Mouse (Mus musculus): Measurements from ENCODE around the gene Txndc16. TPM values are rescaled to one million over a fixed set of nuclear protein-coding genes. Genes with fewer than 3 reads are reported as not detected.

Gene Txndc16
- polyA plus RNA-seq, 1 experiment, result 42.3 TPM

DNA sequence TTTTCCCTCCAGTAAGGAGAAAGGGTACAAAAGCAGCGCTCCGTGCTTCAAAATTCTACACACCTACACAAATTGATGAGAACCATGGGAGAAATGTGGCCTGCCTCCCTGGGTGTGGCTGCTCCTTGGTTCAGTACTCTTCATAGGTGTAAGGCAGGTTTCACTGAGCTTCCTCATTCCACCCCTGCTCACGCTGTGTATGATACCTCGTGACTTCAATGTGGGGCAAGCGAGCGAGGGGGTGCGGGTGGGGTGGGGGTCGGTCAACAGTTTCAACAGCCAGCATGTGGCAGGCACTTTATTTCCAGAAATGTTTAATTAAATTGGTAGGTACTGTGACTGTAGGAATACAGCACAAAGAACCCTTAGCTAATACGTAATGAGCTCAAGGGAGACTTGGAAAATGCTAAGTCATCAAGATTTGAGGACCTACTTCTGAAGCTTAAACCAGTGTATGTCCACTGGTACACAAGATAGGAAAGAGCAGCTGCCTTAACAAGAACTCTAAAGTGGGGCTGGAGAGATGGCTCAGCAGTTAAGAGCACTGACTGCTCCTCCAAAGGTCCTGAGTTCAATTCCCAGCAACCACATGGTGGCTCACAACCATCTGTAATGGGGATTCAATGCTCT lies 3.3 kb downstream of the Txndc16 start:
- Histone ChIP-seq H3K27ac (ENCODE audit: insufficient read depth, low read length) (no peak overlapping the region), H3K4me1 (ENCODE audit: control insufficient read depth, insufficient read depth, low read length) (peaks cover 5% of the 10 kb centered on the region; the same call in 1 of the 2 replicates), H3K4me3 (ENCODE audit: insufficient read depth, low read length) (no peak overlapping the region)
- no peak for TF ChIP-seq CTCF (IDR thresholded peaks at IDR 0.05; ENCODE audit: extremely low read depth, insufficient read depth, low read length)

GRCm38 (mm10) chr14:45211431-45211830 lies 8.7 kb downstream of the Txndc16 start:
- Histone ChIP-seq H3K4me3 (ENCODE audit: insufficient read depth, low read length) (no peak overlapping the region), H3K4me1 (ENCODE audit: control insufficient read depth, insufficient read depth, low read length) (0 out of 2 replicates have a peak, but pooled peaks cover 1% of the 10 kb centered on the region), H3K27ac (ENCODE audit: insufficient read depth, low read length) (no peak overlapping the region)
- no peak for TF ChIP-seq POLR2A (IDR thresholded peaks at IDR 0.05; ENCODE audit: extremely low read depth, insufficient read depth, low read length)
- TF ChIP-seq CTCF (IDR thresholded peaks at IDR 0.05; ENCODE audit: extremely low read depth, insufficient read depth, low read length), result no peak

- Histone ChIP-seq H3K27ac (ENCODE audit: insufficient read depth, low read length) (no peak overlapping the region), H3K4me3 (ENCODE audit: insufficient read depth, low read length) (no peak overlapping the region), H3K4me1 (ENCODE audit: control insufficient read depth, insufficient read depth, low read length) (0 out of 2 replicates have a peak, but pooled peaks cover 1% of the 10 kb centered on the region)
- TF ChIP-seq POLR2A (IDR thresholded peaks at IDR 0.05; ENCODE audit: extremely low read depth, insufficient read depth, low read length) (no peak), CTCF (IDR thresholded peaks at IDR 0.05; ENCODE audit: extremely low read depth, insufficient read depth, low read length) (no peak)
These were observed 9.4 kb downstream of the Txndc16 start for GRCm38 (mm10) chr14:45210683-45211082.

DNA sequence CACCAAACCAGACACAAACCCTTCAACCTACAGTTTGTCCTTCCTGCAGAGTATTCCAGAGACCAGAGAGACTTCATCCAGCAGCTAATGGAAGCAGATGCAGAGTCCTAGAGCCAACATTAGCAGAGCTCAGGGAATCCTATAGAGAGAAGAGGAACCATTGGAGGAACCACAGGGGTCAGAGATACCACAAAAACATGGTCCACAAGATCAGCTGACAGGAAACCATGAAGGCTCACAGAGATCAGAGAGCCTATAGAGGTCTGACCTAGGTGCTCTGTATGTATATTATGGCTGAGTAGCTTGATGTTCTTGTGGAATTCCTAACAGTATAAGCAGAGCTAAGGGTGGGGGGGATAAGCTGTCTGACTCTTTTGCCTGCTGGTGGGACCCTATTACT lies 19.5 kb downstream of the Txndc16 start:
- Histone ChIP-seq H3K4me1 (ENCODE audit: control insufficient read depth, insufficient read depth, low read length) (no peaks in the 10 kb centered on the region), H3K4me3 (ENCODE audit: insufficient read depth, low read length) (no peak overlapping the region), H3K27ac (ENCODE audit: insufficient read depth, low read length) (no peak overlapping the region)
- TF ChIP-seq CTCF (IDR thresholded peaks at IDR 0.05; ENCODE audit: extremely low read depth, insufficient read depth, low read length) (no peak), POLR2A (IDR thresholded peaks at IDR 0.05; ENCODE audit: extremely low read depth, insufficient read depth, low read length) (no peak)

DNA sequence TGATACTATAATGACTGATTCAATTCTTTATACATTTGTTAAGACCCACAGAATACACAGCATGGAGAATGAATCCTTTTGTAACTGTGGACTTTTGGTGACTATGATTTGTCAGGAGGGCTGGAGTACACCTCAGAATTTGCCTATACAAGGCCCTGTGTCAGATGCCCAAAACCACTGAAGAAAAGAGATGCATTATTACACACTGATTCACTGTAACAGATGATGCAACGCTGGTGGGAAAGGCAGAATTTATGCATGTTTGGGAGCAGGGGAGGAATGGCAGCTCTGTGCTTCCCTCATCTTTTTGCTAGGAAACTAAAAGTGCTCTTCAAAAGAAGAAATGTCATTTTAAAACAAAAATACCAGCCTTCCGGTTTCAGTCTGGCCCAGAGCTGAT lies 29.1 kb downstream of the Txndc16 start:
- peak overlapping the region; percentile 20; the same call in 1 of the 2 replicates for H3K27ac ChIP-seq (ENCODE audit: insufficient read depth, low read length)
- no peak for TF ChIP-seq POLR2A (IDR thresholded peaks at IDR 0.05; ENCODE audit: extremely low read depth, insufficient read depth, low read length)
- TF ChIP-seq CTCF (IDR thresholded peaks at IDR 0.05; ENCODE audit: extremely low read depth, insufficient read depth, low read length), result no peak
- H3K4me3 ChIP-seq (ENCODE audit: insufficient read depth, low read length), result no peak overlapping the region
- no peaks in the 10 kb centered on the region for H3K4me1 ChIP-seq (ENCODE audit: control insufficient read depth, insufficient read depth, low read length)

GRCm38 (mm10) chr14:45181611-45182010 lies 38.5 kb downstream of the Txndc16 start:
- no peak overlapping the region for H3K27ac ChIP-seq (ENCODE audit: insufficient read depth, low read length)
- H3K4me1 ChIP-seq (ENCODE audit: control insufficient read depth, insufficient read depth, low read length), result no peaks in the 10 kb centered on the region
- TF ChIP-seq POLR2A (IDR thresholded peaks at IDR 0.05; ENCODE audit: extremely low read depth, insufficient read depth, low read length) (no peak), CTCF (IDR thresholded peaks at IDR 0.05; ENCODE audit: extremely low read depth, insufficient read depth, low read length) (no peak)
- H3K4me3 ChIP-seq (ENCODE audit: insufficient read depth, low read length), result no peak overlapping the region

- H3K4me1 ChIP-seq (ENCODE audit: control insufficient read depth, insufficient read depth, low read length), result no peaks in the 10 kb centered on the region
- H3K4me3 ChIP-seq (ENCODE audit: insufficient read depth, low read length), result no peak overlapping the region
- no peak overlapping the region for H3K27ac ChIP-seq (ENCODE audit: insufficient read depth, low read length)
- TF ChIP-seq POLR2A (IDR thresholded peaks at IDR 0.05; ENCODE audit: extremely low read depth, insufficient read depth, low read length) (no peak), CTCF (IDR thresholded peaks at IDR 0.05; ENCODE audit: extremely low read depth, insufficient read depth, low read length) (no peak)
These were observed 40.5 kb downstream of the Txndc16 start for GRCm38 (mm10) chr14:45179606-45180005.

- Histone ChIP-seq H3K4me3 (ENCODE audit: insufficient read depth, low read length) (no peak overlapping the region), H3K4me1 (ENCODE audit: control insufficient read depth, insufficient read depth, low read length) (no peaks in the 10 kb centered on the region), H3K27ac (ENCODE audit: insufficient read depth, low read length) (no peak overlapping the region)
- no peak for TF ChIP-seq CTCF (IDR thresholded peaks at IDR 0.05; ENCODE audit: extremely low read depth, insufficient read depth, low read length)
- no peak for TF ChIP-seq POLR2A (IDR thresholded peaks at IDR 0.05; ENCODE audit: extremely low read depth, insufficient read depth, low read length)
These were observed 40.9 kb downstream of the Txndc16 start for GRCm38 (mm10) chr14:45179186-45179585.

DNA sequence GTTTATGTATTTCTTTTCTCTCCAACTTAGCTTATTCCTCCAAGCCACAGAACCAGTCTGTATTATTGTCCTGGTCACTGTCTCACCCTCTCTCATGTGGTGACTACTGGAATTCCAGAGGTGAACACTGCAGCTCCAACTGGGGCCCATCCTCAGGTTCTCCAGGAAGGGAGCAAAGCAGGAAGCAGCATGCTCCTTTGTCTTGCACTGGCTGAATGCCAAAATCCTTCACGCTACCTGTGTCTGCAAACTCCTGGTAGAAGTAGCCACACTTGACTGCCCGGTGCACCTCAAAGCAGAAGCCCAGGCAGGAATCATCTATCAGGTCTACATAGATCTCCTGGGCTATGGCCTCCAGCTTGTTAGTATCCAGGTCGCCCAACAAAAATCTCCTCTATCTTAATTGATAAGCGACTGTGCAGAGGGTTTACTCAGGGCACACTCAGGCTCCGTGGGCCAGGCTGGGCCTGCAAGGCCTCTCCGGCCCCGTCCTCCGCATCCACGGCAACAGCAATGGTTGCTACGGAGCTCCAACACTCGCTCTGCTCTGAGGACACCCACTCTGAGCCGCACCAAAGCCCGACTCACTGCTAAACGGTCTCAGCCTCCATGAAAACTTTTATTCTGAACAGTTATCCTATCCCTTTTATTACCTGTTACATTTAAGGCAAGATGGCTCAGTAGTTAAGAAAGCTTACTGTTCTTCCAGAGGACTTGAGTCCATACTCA lies 45.0 kb downstream of the Txndc16 start:
- Histone ChIP-seq H3K4me3 (ENCODE audit: insufficient read depth, low read length) (no peak overlapping the region), H3K4me1 (ENCODE audit: control insufficient read depth, insufficient read depth, low read length) (no peaks in the 10 kb centered on the region), H3K27ac (ENCODE audit: insufficient read depth, low read length) (no peak overlapping the region)
- TF ChIP-seq POLR2A (IDR thresholded peaks at IDR 0.05; ENCODE audit: extremely low read depth, insufficient read depth, low read length) (no peak), CTCF (IDR thresholded peaks at IDR 0.05; ENCODE audit: extremely low read depth, insufficient read depth, low read length) (no peak)

DNA sequence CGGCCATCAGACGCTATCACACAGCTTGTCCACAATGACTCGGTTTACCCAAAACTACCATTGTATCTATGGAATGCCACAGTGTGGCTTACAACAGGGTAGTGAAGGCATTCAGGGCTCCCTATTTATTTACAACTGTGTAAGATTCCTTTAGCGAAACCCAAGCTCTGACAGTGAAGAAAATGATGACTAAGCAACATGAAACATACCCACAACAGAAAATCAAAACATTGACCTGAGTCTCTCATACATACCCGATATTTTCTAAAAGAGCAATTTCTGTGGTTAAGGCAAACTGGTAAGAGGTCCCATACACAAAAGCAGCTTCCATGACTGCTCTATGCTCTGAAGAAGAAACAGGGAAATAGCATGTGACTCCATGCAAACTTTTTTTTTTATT lies 47.9 kb downstream of the Txndc16 start:
- H3K27ac ChIP-seq (ENCODE audit: insufficient read depth, low read length), result no peak overlapping the region
- H3K4me3 ChIP-seq (ENCODE audit: insufficient read depth, low read length), result no peak overlapping the region
- no peaks in the 10 kb centered on the region for H3K4me1 ChIP-seq (ENCODE audit: control insufficient read depth, insufficient read depth, low read length)
- no peak for TF ChIP-seq CTCF (IDR thresholded peaks at IDR 0.05; ENCODE audit: extremely low read depth, insufficient read depth, low read length)
- TF ChIP-seq POLR2A (IDR thresholded peaks at IDR 0.05; ENCODE audit: extremely low read depth, insufficient read depth, low read length), result no peak
